Mouse (Mus musculus): ENCODE data around the gene Tm6sf2.

GRCm38 (mm10) chr8:70073682-70074081 is 958 bp downstream of the Tm6sf2 start:
- TF ChIP-seq POLR2A (IDR thresholded peaks at IDR 0.05; ENCODE audit: borderline replicate concordance, low read depth, low read length) (no peak), CTCF (IDR thresholded peaks at IDR 0.05; ENCODE audit: low read depth, low read length) (no peak)
